Mouse (Mus musculus) megakaryocyte, embryonic 14.5 days (primary cell): Measurements from ENCODE around the gene Jmjd6.

Experiments used
- FLI1 ChIP-seq: IDR thresholded peaks from 2 replicates; pipeline ENCODE4 v1.6.1; 2012; ENCODE audit warnings: low read length, inconsistent platforms, mixed read lengths
- GATA1 ChIP-seq: IDR thresholded peaks from 3 replicates; pipeline ENCODE4 v1.6.1; 2012; ENCODE audit warnings: mixed read lengths, low read length, inconsistent platforms, borderline replicate concordance

DNA sequence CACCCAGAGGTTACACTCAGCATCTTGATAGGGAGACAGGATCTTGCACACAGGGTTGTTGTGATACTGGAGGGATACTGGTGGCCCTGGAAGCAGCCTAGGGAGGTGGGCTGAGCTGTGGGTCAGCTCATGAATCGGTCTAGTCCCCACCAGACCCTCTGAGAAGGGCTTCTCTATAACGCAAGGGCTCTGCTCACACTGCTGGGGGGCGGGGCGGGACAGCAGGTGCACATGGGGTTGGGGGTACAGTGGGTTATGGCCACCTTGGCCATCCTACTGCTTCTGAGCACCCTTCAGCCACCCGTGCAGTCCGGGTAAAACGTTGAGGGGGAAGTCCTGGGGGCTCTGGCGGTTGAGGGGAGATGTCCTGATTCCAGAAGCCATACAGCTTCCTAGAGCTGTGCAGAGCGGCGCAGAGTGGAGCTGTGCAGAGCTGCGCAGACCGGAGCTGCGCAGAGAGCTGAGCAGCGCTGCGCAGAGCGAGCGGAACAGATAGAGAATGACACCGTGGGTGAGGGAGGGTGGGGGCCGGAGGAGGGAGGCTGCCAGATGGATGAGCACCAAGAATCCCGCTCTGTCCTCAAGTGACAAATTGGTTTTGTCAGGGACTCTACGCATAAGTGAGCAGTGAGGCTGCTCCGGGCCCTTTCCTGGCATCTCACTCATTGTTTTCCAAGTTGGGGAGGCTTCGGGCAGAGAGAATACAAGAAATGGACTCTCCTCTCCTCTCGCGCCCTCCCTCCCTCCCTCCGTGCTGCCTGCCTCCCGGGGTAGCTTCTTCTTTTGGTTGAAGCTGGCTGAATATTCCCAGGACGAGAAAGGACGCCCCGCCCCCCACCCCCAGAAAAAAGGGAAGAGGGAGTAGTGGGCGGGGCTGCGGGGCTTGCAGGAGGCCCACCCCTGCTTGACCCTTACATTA lies 32.0 kb downstream of the Jmjd6 start:
- TF ChIP-seq FLI1 (no peak), GATA1 (no peak)
